Mouse (Mus musculus) cortical plate, adult 2 months (tissue): ENCODE results near the gene Alpl.

Experiments used
- CTCF ChIP-seq: fragments of 200-500 bp; IDR thresholded peaks from 2 replicates; pipeline ENCODE4 v1.5.1; 2011; ENCODE audit warnings: mild to moderate bottlenecking, control low read depth, low read length; ENCODE audit not compliant: insufficient read depth; ENCODE audit errors: extremely low read depth
- POLR2A ChIP-seq: fragments of 200-500 bp; IDR thresholded peaks from 2 replicates; pipeline ENCODE4 v1.6.1; 2011; ENCODE audit warnings: mild to moderate bottlenecking, low read length, control low read depth; ENCODE audit not compliant: insufficient read depth; ENCODE audit errors: extremely low read depth

DNA sequence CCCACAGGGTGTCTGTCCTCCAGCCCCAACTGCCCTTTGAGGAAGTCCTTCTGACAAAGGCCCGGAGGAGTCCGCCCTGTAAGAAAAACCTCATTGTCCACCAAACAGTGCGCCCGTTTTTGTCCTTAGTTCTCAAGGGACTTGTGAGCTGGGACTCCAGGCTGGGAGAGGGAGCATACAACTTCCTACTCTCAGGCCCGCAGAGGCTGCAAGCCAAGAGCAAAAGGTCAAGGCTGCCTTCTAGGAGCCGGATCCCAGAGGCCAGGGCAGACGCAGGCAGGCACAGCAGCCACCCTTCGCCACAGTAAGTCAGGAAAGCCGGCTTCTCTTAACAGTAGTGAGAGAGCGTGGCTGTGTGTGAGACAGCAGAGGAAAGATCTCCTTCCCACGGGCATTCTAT, 4.1 kb upstream of the Alpl start:
- no peak for TF ChIP-seq CTCF
- TF ChIP-seq POLR2A, result no peak
